ENCODE assay signal across 11 mouse cellular contexts in the genomic region with DNA sequence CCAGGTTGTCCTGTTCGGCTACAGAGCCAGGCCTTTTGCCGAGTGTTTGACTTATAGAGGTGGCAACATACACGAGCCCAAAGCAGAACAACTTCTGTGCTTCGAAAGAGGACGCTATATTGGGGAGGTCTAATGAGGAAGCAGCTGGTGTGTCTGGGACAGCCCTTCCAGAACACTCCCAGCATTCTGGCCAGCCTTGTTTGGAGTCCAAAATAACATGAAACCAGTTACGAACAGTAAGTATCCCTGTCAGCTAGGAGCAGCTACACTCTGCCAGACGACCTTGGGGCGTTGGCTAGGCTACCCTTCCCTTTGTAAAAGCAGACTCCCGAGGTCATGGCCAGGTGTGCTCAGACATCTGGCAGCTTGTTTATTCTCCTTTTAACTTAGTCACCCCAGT. TPM values are rescaled to one million over a fixed set of nuclear protein-coding genes. Genes with fewer than 3 reads are reported as not detected.
DNase-seq lines count a peak whose midpoint lies in the region; ATAC-seq and TF ChIP-seq lines count a peak whose summit lies in the region.
"Had no signal": no experiment of that assay in that cellular context is flagged by ENCODE, and none has a peak within 500 bp of the region (broad histone marks: within the 10 kb centered on the region; RNA-seq: fewer than 3 reads in every experiment).

No protein-coding gene starts in this region.

- DNase-seq in lung, adult 2 months = no peak
- no peak for DNase-seq in lung, adult 18-20 months
- peak; percentile 54 for DNase-seq in adrenal gland, postnatal 10 days
- peak; percentile 60 for DNase-seq in gastrocnemius, postnatal 25 days
- DNase-seq in skeletal muscle tissue, adult 2 months (ENCODE audit: low read depth, low spot score) = peak; percentile 78
- DNase-seq in adipocyte (ENCODE audit: low spot score) = no peak
- DNase-seq: cerebellum, adult 11 months; right cerebral cortex, postnatal 25 days had no signal

- no peak overlapping the region for H3K4me3 ChIP-seq in lung, adult 2 months (replicated peaks; ENCODE audit: extremely low read depth, low read depth, low read length)
- H3K4me3 ChIP-seq: liver, embryonic 15.5 days had no signal

- ATAC-seq in granulocyte monocyte progenitor cell, adult 5-6 weeks (replicated peaks; ENCODE audit: poor library complexity, severe bottlenecking) = no peak

- no peak for TF ChIP-seq CTCF in lung, adult 2 months (IDR thresholded peaks at IDR 0.05; ENCODE audit: insufficient read depth, low read length)

- 40% methylated on average over 9 of the region's 9 CpGs for WGBS in lung, adult 2 months

- TF ChIP-seq POLR2A in lung, adult 2 months (IDR thresholded peaks at IDR 0.05; ENCODE audit: borderline replicate concordance, extremely low read depth, low read depth, low read length) = peak; percentile 47; the same call in 1 of the 2 replicates

- H3K4me1 ChIP-seq in lung, adult 2 months (ENCODE audit: control insufficient read depth, insufficient read depth, low read length) = peaks cover 41% of the 10 kb centered on the region
- H3K4me1 ChIP-seq: liver, embryonic 15.5 days had no signal

RNA-seq across cellular contexts. Expression of a gene that starts 20.4 kb away (rescaled TPM):
- polyA plus RNA-seq in lung, adult 2 months (2012; rRNA removed) = 91.1 and 92.8 TPM in 2 replicates
- total RNA-seq in adrenal gland, postnatal 10 days (2021) = 10 to 100 TPM; 29.9 to 32.1 TPM
- total RNA-seq in gastrocnemius, postnatal 25 days (2021) = 10 to 100 TPM; 22.1 to 24.2 TPM
- total RNA-seq in granulocyte monocyte progenitor cell, adult 5-6 weeks (2014; fragmentation: Nextera tagmentation) = 1.3 and 2.9 TPM in 2 replicates
- 1.7 and 1.9 TPM in 2 replicates for total RNA-seq in granulocyte monocyte progenitor cell, adult 5-6 weeks (2017)

RNA-seq across cellular contexts. Expression of a gene that starts 26.7 kb away (rescaled TPM):
- polyA plus RNA-seq in lung, adult 2 months (2012; rRNA removed) = 14.4 and 15.8 TPM in 2 replicates
- total RNA-seq in adrenal gland, postnatal 10 days (2021) = under 1 TPM; 0.27 to 0.97 TPM
- not detected for total RNA-seq in gastrocnemius, postnatal 25 days (2021)
- total RNA-seq in granulocyte monocyte progenitor cell, adult 5-6 weeks (2014; fragmentation: Nextera tagmentation) = not detected in 2 replicates
- not detected in 2 replicates for total RNA-seq in granulocyte monocyte progenitor cell, adult 5-6 weeks (2017)
- total RNA-seq: hematopoietic stem cell, adult 5-6 weeks had no signal
- polyA plus RNA-seq: liver, embryonic 15.5 days had no signal

RNA-seq across cellular contexts. Expression of a gene that starts 39.5 kb away (rescaled TPM):
- polyA plus RNA-seq in lung, adult 2 months (2012; rRNA removed) = 83.6 and 83.9 TPM in 2 replicates
- total RNA-seq in adrenal gland, postnatal 10 days (2021) = 10 to 100 TPM; 55.3 to 58.2 TPM
- 10 to 100 TPM; 41.7 to 47.2 TPM for total RNA-seq in gastrocnemius, postnatal 25 days (2021)
- 6.9 and 24.2 TPM in 2 replicates for total RNA-seq in granulocyte monocyte progenitor cell, adult 5-6 weeks (2014; fragmentation: Nextera tagmentation)
- 5.9 and 7.4 TPM in 2 replicates for total RNA-seq in granulocyte monocyte progenitor cell, adult 5-6 weeks (2017)

RNA-seq across cellular contexts. Expression of a gene that starts 52.2 kb away (rescaled TPM):
- 3.4 and 6.2 TPM in 2 replicates for polyA plus RNA-seq in lung, adult 2 months (2012; rRNA removed)
- total RNA-seq in adrenal gland, postnatal 10 days (2021) = 1 to 10 TPM; 1.9 to 3.2 TPM
- total RNA-seq in gastrocnemius, postnatal 25 days (2021) = not detected
- 7.7 and 11.1 TPM in 2 replicates for total RNA-seq in granulocyte monocyte progenitor cell, adult 5-6 weeks (2014; fragmentation: Nextera tagmentation)
- total RNA-seq in granulocyte monocyte progenitor cell, adult 5-6 weeks (2017) = 7.0 and 9.1 TPM in 2 replicates

Comparison
In these comparisons a context has a peak if more than half of its experiments do, and no peak if none do; other contexts are left out.
1. DNase-seq: peak in adrenal gland, postnatal 10 days (single experiment), gastrocnemius, postnatal 25 days (single experiment) and skeletal muscle tissue, adult 2 months (single experiment); none in lung, adult 2 months (single experiment), lung, adult 18-20 months (0 of 2) and adipocyte (single experiment).
2. RNA of a gene that starts 20.4 kb away (total RNA-seq): 29.9 to 32.1 TPM in adrenal gland, postnatal 10 days and 22.1 to 24.2 TPM in gastrocnemius, postnatal 25 days; 1.3 to 2.9 TPM in granulocyte monocyte progenitor cell, adult 5-6 weeks; every median in the first group is over 4 times any median in the second.